Mouse (Mus musculus) embryo, embryonic 11 days (tissue): Measurements from ENCODE around the gene Pgk1.

Experiments used
- DNase-seq: peaks from one replicate; pipeline ENCODE4 v3.0.0-alpha.2; 2015

Gene Pgk1

GRCm38 (mm10) chrX:106219171-106220032 lies 32.5 kb downstream of the Pgk1 start:
- peak; percentile 78 for DNase-seq

DNA sequence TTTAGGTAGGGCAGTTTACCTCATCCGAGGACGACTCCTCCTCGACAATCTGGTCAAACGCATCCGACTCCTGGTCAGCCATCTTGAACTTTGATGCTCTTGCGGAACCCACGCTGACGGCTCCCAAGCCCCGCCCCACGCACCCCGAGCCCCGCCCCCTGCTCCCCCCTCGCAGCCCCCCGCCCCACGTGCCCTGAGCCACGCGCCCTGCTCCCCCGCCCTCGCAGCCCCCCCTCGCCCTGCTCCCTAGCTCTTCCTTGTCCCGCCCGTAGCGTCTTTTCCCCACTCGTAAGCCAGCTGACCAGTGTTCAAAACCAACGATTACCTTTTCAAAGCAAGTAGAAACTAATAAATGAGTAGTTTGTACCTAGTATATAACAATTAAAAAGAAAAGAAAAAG lies 34.2 kb downstream of the Pgk1 start, which contains the start of gene Taf9b:
Gene Taf9b, minus strand, starts transcription at position 101 of the 400 bp plus-strand sequence.
- no peak for DNase-seq
